Comparison of ENCODE assay signal across 8 mouse cellular contexts in the genomic region with DNA sequence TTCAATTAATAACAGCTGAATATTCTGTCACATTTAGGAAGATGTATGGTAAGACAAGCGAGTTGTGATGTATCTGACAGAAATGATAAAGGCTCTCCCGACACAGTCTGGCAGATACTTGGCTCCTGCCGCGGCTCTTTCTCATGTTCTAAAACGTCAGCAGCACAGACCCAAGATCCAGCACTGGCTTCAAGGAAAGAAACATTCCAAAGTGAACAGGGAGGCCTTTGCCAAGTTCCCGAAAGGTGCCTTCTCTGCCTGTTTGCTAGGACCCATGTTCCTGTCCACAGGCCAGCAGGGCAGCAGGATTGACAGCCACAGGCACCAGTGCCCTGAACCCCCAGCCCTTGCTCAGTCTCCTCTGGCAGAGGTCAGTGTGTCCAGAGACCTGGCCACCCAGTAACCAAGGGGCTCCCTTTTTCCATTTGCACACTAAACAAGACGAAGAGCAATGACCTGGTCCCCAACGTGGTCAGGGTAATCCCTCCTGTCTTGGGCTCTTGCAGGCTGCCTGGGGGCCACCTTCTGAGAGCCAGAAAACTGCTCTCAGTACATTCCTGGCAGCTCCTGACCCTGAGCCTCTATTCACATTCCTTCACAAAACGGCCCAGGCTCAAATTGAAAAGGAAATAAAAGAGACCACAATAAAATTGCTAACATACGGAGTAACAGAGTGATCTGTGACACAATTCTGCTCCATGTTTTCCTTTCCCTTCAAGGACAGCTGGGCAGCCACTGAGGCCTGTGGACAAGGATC.
DNase-seq lines count a peak whose midpoint lies in the region; ATAC-seq and TF ChIP-seq lines count a peak whose summit lies in the region.

No protein-coding gene starts in this region.

- H3K27me3 ChIP-seq in forebrain, embryonic 10.5 days (ENCODE audit: poor library complexity, severe bottlenecking) = no peaks in the 10 kb centered on the region
- no peaks in the 10 kb centered on the region for H3K27me3 ChIP-seq in forebrain, embryonic 11.5 days (ENCODE audit: control insufficient read depth, insufficient read depth, low read length)
- no peaks in the 10 kb centered on the region for H3K27me3 ChIP-seq in heart, embryonic 13.5 days (replicated peaks)

- no peak overlapping the region for H3K4me3 ChIP-seq in forebrain, embryonic 10.5 days
- H3K4me3 ChIP-seq in forebrain, embryonic 11.5 days (ENCODE audit: low read depth, low read length) = no peak overlapping the region
- no peak overlapping the region for H3K4me3 ChIP-seq in heart, embryonic 13.5 days

- H3K4me1 ChIP-seq in forebrain, embryonic 10.5 days = peaks cover 59% of the 10 kb centered on the region
- peaks cover 16% of the 10 kb centered on the region for H3K4me1 ChIP-seq in forebrain, embryonic 11.5 days (replicated peaks; ENCODE audit: control insufficient read depth, insufficient read depth, low read length)
- H3K4me1 ChIP-seq in heart, embryonic 13.5 days = peaks cover 71% of the 10 kb centered on the region

- no peaks in the 10 kb centered on the region for H3K36me3 ChIP-seq in forebrain, embryonic 10.5 days (replicated peaks)
- H3K36me3 ChIP-seq in forebrain, embryonic 11.5 days (ENCODE audit: control insufficient read depth, insufficient read depth, low read length) = no peaks in the 10 kb centered on the region
- no peaks in the 10 kb centered on the region for H3K36me3 ChIP-seq in heart, embryonic 13.5 days

- no peak for DNase-seq in forebrain, embryonic 10.5 days (ENCODE audit: extremely low spot score, low spot score)
- no peak for DNase-seq in forebrain, embryonic 11.5 days (ENCODE audit: low spot score)
- peak; percentile 92 for DNase-seq in brain, embryonic 14.5 days (ENCODE audit: low read depth)
- DNase-seq in kidney, postnatal 4 days = peak; percentile 31 to 55
- no peak for DNase-seq in urinary bladder, postnatal 14 days (ENCODE audit: low spot score)
- no peak for DNase-seq in natural killer cell, adult 2 months (ENCODE audit: low spot score in 2 of 2)
- DNase-seq in frontal cortex, postnatal 14 days (ENCODE audit: low spot score in 2 of 2) = no peak

- TF ChIP-seq CTCF in brain, embryonic 14.5 days (IDR thresholded peaks at IDR 0.05; ENCODE audit: borderline replicate concordance, extremely low read depth, insufficient read depth, insufficient read length) = no peak

- H3K4me2 ChIP-seq in forebrain, embryonic 11.5 days (ENCODE audit: low read depth, low read length, severe bottlenecking) = no peak overlapping the region
- H3K4me2 ChIP-seq in heart, embryonic 13.5 days = peak overlapping the region; percentile 22

- H3K9me3 ChIP-seq in forebrain, embryonic 10.5 days = no peaks in the 10 kb centered on the region
- H3K9me3 ChIP-seq in forebrain, embryonic 11.5 days (ENCODE audit: control insufficient read depth, low read length) = no peaks in the 10 kb centered on the region
- no peaks in the 10 kb centered on the region for H3K9me3 ChIP-seq in heart, embryonic 13.5 days

- ATAC-seq in forebrain, embryonic 11.5 days (replicated peaks; ENCODE audit: low FRiP score) = no peak
- ATAC-seq in heart, embryonic 13.5 days (ENCODE audit: extremely low read depth, insufficient number of reproducible peaks, low FRiP score, low TSS enrichment) = no peak

- WGBS in forebrain, embryonic 10.5 days = 65% methylated on average over 10 of the region's 10 CpGs
- WGBS in forebrain, embryonic 11.5 days = 57% methylated on average over 10 of the region's 10 CpGs
- WGBS in heart, embryonic 13.5 days = 35% methylated on average over 10 of the region's 10 CpGs

- no peak overlapping the region for H3K9ac ChIP-seq in forebrain, embryonic 11.5 days (ENCODE audit: low read length)
- peak overlapping the region; percentile 33 for H3K9ac ChIP-seq in heart, embryonic 13.5 days

- H3K27ac ChIP-seq in forebrain, embryonic 10.5 days = peak overlapping the region; percentile 59; the same call in 1 of the 2 replicates
- no peak overlapping the region for H3K27ac ChIP-seq in forebrain, embryonic 11.5 days (ENCODE audit: low read depth, low read length)
- peak overlapping the region; percentile 73 for H3K27ac ChIP-seq in heart, embryonic 13.5 days (replicated peaks)

- TF ChIP-seq POLR2A in brain, embryonic 14.5 days (IDR thresholded peaks at IDR 0.05; ENCODE audit: borderline replicate concordance, extremely low read depth, insufficient read depth, insufficient read length, poor library complexity, severe bottlenecking) = no peak

Comparison
In these comparisons a context has a peak if more than half of its experiments do, and no peak if none do; other contexts are left out.
1. DNase-seq: peak in brain, embryonic 14.5 days (single experiment) and kidney, postnatal 4 days (2 of 2); none in forebrain, embryonic 10.5 days (single experiment), forebrain, embryonic 11.5 days (single experiment), urinary bladder, postnatal 14 days (single experiment), natural killer cell, adult 2 months (0 of 2) and frontal cortex, postnatal 14 days (0 of 2).